In the genomic region with DNA sequence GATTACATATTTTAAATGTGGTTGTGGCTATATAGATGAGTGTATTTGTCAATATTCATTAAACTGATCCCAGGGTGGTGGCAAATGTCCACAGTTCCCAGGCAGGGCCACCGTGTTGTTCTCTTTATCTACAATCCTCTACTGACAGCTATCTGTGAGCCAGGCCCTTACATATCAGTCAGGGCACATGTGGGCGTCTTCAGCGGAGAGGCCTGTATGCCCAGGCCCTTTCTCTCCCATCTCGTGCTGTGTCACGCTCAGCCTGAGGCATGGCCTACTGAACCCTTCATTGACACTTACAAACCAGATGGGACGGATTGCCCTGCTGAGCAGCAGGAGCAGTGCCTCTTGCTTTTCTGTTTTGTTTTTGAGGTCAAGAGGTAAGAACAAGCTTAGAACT, we compare ENCODE assay signal across 23 mouse cellular contexts. TPM values are rescaled to one million over a fixed set of nuclear protein-coding genes. Genes with fewer than 3 reads are reported as not detected.
DNase-seq lines count a peak whose midpoint lies in the region; ATAC-seq and TF ChIP-seq lines count a peak whose summit lies in the region.
"Had no signal": no experiment of that assay in that cellular context is flagged by ENCODE, and none has a peak within 500 bp of the region (broad histone marks: within the 10 kb centered on the region; RNA-seq: fewer than 3 reads in every experiment).

No protein-coding gene starts in this region.

- TF ChIP-seq CTCF in stomach, postnatal 0 days (IDR thresholded peaks at IDR 0.05; ENCODE audit: low read depth) = no peak
- TF ChIP-seq CTCF in liver, embryonic 14.5 days (IDR thresholded peaks at IDR 0.05; ENCODE audit: low read depth) = no peak

- no peak overlapping the region for H3K27ac ChIP-seq in stomach, embryonic 14.5 days (ENCODE audit: low read length)
- no peak overlapping the region for H3K27ac ChIP-seq in stomach, postnatal 0 days (replicated peaks)
- peak overlapping the region; percentile 94 for H3K27ac ChIP-seq in liver, embryonic 14.5 days
- H3K27ac ChIP-seq in stomach, embryonic 15.5 days = no peak overlapping the region
- H3K27ac ChIP-seq in forebrain, embryonic 16.5 days (ENCODE audit: low read length) = no peak overlapping the region
- no peak overlapping the region for H3K27ac ChIP-seq in forebrain, embryonic 11.5 days (ENCODE audit: low read depth, low read length)
- H3K27ac ChIP-seq: hindbrain, embryonic 15.5 days; kidney, postnatal 0 days; limb, embryonic 12.5 days had no signal

- H3K27me3 ChIP-seq in stomach, embryonic 14.5 days (ENCODE audit: control insufficient read depth, insufficient read depth, low read length) = no peaks in the 10 kb centered on the region
- H3K27me3 ChIP-seq in stomach, postnatal 0 days (ENCODE audit: control insufficient read depth, insufficient read depth, low read length) = no peaks in the 10 kb centered on the region
- H3K27me3 ChIP-seq in liver, embryonic 14.5 days (ENCODE audit: control insufficient read depth, insufficient read depth, low read length) = no peaks in the 10 kb centered on the region
- no peaks in the 10 kb centered on the region for H3K27me3 ChIP-seq in stomach, embryonic 15.5 days (replicated peaks)
- H3K27me3 ChIP-seq in forebrain, embryonic 16.5 days (replicated peaks; ENCODE audit: control insufficient read depth, insufficient read depth, low read length) = no peaks in the 10 kb centered on the region
- H3K27me3 ChIP-seq in forebrain, embryonic 11.5 days (ENCODE audit: control insufficient read depth, insufficient read depth, low read length) = no peaks in the 10 kb centered on the region
- H3K27me3 ChIP-seq: hindbrain, embryonic 15.5 days; limb, embryonic 12.5 days had no signal

- H3K4me1 ChIP-seq in stomach, embryonic 14.5 days (ENCODE audit: control insufficient read depth, insufficient read depth, low read length) = no peaks in the 10 kb centered on the region
- no peaks in the 10 kb centered on the region for H3K4me1 ChIP-seq in stomach, postnatal 0 days (replicated peaks; ENCODE audit: control insufficient read depth, insufficient read depth)
- peaks cover 44 to 57% of the 10 kb centered on the region in 2 experiments for H3K4me1 ChIP-seq in liver, embryonic 14.5 days (replicated peaks; ENCODE audit: control insufficient read depth in 2 of 2, insufficient read depth in 2 of 2, low read length in 1 of 2)
- H3K4me1 ChIP-seq in stomach, embryonic 15.5 days = no peaks in the 10 kb centered on the region
- no peaks in the 10 kb centered on the region for H3K4me1 ChIP-seq in forebrain, embryonic 16.5 days (replicated peaks; ENCODE audit: control insufficient read depth, insufficient read depth, low read length)
- H3K4me1 ChIP-seq in forebrain, embryonic 11.5 days (replicated peaks; ENCODE audit: control insufficient read depth, insufficient read depth, low read length) = no peaks in the 10 kb centered on the region
- H3K4me1 ChIP-seq: hindbrain, embryonic 15.5 days; limb, embryonic 12.5 days had no signal

- no peaks in the 10 kb centered on the region for H3K9me3 ChIP-seq in stomach, embryonic 14.5 days (ENCODE audit: control insufficient read depth, low read depth, low read length)
- H3K9me3 ChIP-seq in stomach, postnatal 0 days (ENCODE audit: control insufficient read depth, low read length) = no peaks in the 10 kb centered on the region
- H3K9me3 ChIP-seq in liver, embryonic 14.5 days (ENCODE audit: control insufficient read depth, low read length) = no peaks in the 10 kb centered on the region
- H3K9me3 ChIP-seq in stomach, embryonic 15.5 days = no peaks in the 10 kb centered on the region
- H3K9me3 ChIP-seq in forebrain, embryonic 16.5 days (ENCODE audit: control insufficient read depth, low read length) = no peaks in the 10 kb centered on the region
- H3K9me3 ChIP-seq in forebrain, embryonic 11.5 days (ENCODE audit: control insufficient read depth, low read length) = no peaks in the 10 kb centered on the region
- H3K9me3 ChIP-seq: hindbrain, embryonic 15.5 days; limb, embryonic 12.5 days had no signal

- no peak overlapping the region for H3K9ac ChIP-seq in stomach, embryonic 14.5 days (replicated peaks; ENCODE audit: low read depth, low read length)
- H3K9ac ChIP-seq in stomach, postnatal 0 days (ENCODE audit: low read length) = no peak overlapping the region
- H3K9ac ChIP-seq in liver, embryonic 14.5 days (replicated peaks) = peak overlapping the region; percentile 55; the same call in 1 of the 2 replicates
- no peak overlapping the region for H3K9ac ChIP-seq in stomach, embryonic 15.5 days
- H3K9ac ChIP-seq in forebrain, embryonic 16.5 days (replicated peaks; ENCODE audit: low read depth, low read length) = no peak overlapping the region
- H3K9ac ChIP-seq in forebrain, embryonic 11.5 days (ENCODE audit: low read length) = no peak overlapping the region
- H3K9ac ChIP-seq: hindbrain, embryonic 15.5 days; limb, embryonic 12.5 days; lung, embryonic 14.5 days had no signal

- no peak overlapping the region for H3K4me2 ChIP-seq in stomach, embryonic 14.5 days (replicated peaks; ENCODE audit: low read depth, low read length)
- H3K4me2 ChIP-seq in stomach, postnatal 0 days (replicated peaks; ENCODE audit: low read depth) = no peak overlapping the region
- H3K4me2 ChIP-seq in liver, embryonic 14.5 days (ENCODE audit: low read depth) = peak overlapping the region; percentile 56
- no peak overlapping the region for H3K4me2 ChIP-seq in stomach, embryonic 15.5 days
- H3K4me2 ChIP-seq in forebrain, embryonic 16.5 days (ENCODE audit: low read length) = no peak overlapping the region
- no peak overlapping the region for H3K4me2 ChIP-seq in forebrain, embryonic 11.5 days (ENCODE audit: low read depth, low read length, severe bottlenecking)
- H3K4me2 ChIP-seq: hindbrain, embryonic 15.5 days; limb, embryonic 12.5 days; lung, embryonic 14.5 days; midbrain, embryonic 11.5 days had no signal

- no peaks in the 10 kb centered on the region for H3K36me3 ChIP-seq in stomach, embryonic 14.5 days (ENCODE audit: control insufficient read depth, insufficient read depth, low read length)
- H3K36me3 ChIP-seq in stomach, postnatal 0 days (ENCODE audit: control insufficient read depth, insufficient read depth, low read length) = no peaks in the 10 kb centered on the region
- H3K36me3 ChIP-seq in liver, embryonic 14.5 days (replicated peaks; ENCODE audit: control insufficient read depth, insufficient read depth, low read depth) = no peaks in the 10 kb centered on the region
- no peaks in the 10 kb centered on the region for H3K36me3 ChIP-seq in stomach, embryonic 15.5 days
- H3K36me3 ChIP-seq in forebrain, embryonic 16.5 days (ENCODE audit: control insufficient read depth, insufficient read depth) = no peaks in the 10 kb centered on the region
- H3K36me3 ChIP-seq in forebrain, embryonic 11.5 days (ENCODE audit: control insufficient read depth, insufficient read depth, low read length) = no peaks in the 10 kb centered on the region
- H3K36me3 ChIP-seq: hindbrain, embryonic 15.5 days; limb, embryonic 12.5 days had no signal

- ATAC-seq in stomach, embryonic 14.5 days (ENCODE audit: insufficient number of reproducible peaks, insufficient read depth, low FRiP score, low read depth) = peak; percentile 46; the same call in 1 of the 2 replicates
- ATAC-seq in stomach, postnatal 0 days (ENCODE audit: low FRiP score, low TSS enrichment) = no peak
- peak; percentile 97 for ATAC-seq in liver, embryonic 14.5 days (ENCODE audit: insufficient read depth)
- ATAC-seq in stomach, embryonic 15.5 days (ENCODE audit: insufficient read depth, low FRiP score, low read depth) = peak; percentile 94
- ATAC-seq in forebrain, embryonic 16.5 days = no peak
- ATAC-seq in forebrain, embryonic 11.5 days (replicated peaks; ENCODE audit: low FRiP score) = no peak
- ATAC-seq: forebrain, embryonic 14.5 days; Patski had no signal

- no peak for TF ChIP-seq EP300 in stomach, postnatal 0 days (optimal IDR thresholded peaks at IDR 0.05)
- peak; percentile 84 for TF ChIP-seq EP300 in liver, embryonic 14.5 days (IDR thresholded peaks at IDR 0.05; ENCODE audit: low read depth)

- H3K4me3 ChIP-seq in stomach, embryonic 14.5 days (ENCODE audit: low read depth, low read length) = no peak overlapping the region
- no peak overlapping the region for H3K4me3 ChIP-seq in stomach, postnatal 0 days (ENCODE audit: low read depth, low read length)
- no peak overlapping the region for H3K4me3 ChIP-seq in liver, embryonic 14.5 days (ENCODE audit: insufficient read depth in 1 of 2, low read depth in 2 of 2, low read length in 2 of 2)
- no peak overlapping the region for H3K4me3 ChIP-seq in stomach, embryonic 15.5 days (replicated peaks)
- H3K4me3 ChIP-seq in forebrain, embryonic 16.5 days (replicated peaks; ENCODE audit: low read length) = no peak overlapping the region
- H3K4me3 ChIP-seq in forebrain, embryonic 11.5 days (ENCODE audit: low read depth, low read length) = no peak overlapping the region
- H3K4me3 ChIP-seq: hindbrain, embryonic 15.5 days; limb, embryonic 12.5 days had no signal

- 78% methylated on average over 6 of the region's 6 CpGs for WGBS in stomach, embryonic 14.5 days
- WGBS in stomach, postnatal 0 days = 75% methylated on average over 6 of the region's 6 CpGs
- WGBS in liver, embryonic 14.5 days (ENCODE audit: insufficient replicate concordance) = 27% methylated on average over 6 of the region's 6 CpGs
- 73% methylated on average over 6 of the region's 6 CpGs for WGBS in stomach, embryonic 15.5 days
- WGBS in forebrain, embryonic 16.5 days = 88% methylated on average over 6 of the region's 6 CpGs
- 69% methylated on average over 6 of the region's 6 CpGs for WGBS in forebrain, embryonic 11.5 days

- peak; percentile 10 for DNase-seq in embryo, embryonic 9.5 days (ENCODE audit: extremely low spot score)
- DNase-seq in embryo, embryonic 10 days (ENCODE audit: low spot score) = no peak
- DNase-seq in stomach, postnatal 0 days (ENCODE audit: low spot score) = no peak
- peak; percentile 74 to 76 (median 76) for DNase-seq in liver, embryonic 14.5 days (ENCODE audit: low read depth in 3 of 3, low spot score in 3 of 3)
- no peak for DNase-seq in forebrain, embryonic 11.5 days (ENCODE audit: low spot score)
- DNase-seq: adrenal gland, adult 8-10 months; cerebellum, adult 11-12 months; cerebellum, postnatal 25 days; gastrocnemius, postnatal 25 days; kidney, adult 11 months; lung, embryonic 14.5 days; lung, postnatal 36 days had no signal

RNA-seq across cellular contexts. Expression of a gene that starts 10.7 kb away (rescaled TPM):
- 12.7 and 16.6 TPM in 2 replicates for polyA plus RNA-seq in stomach, embryonic 14.5 days (2014; fragmentation: Nextera tagmentation; extraction: Ambion mirVana)
- polyA plus RNA-seq in stomach, postnatal 0 days (2015; fragmentation: Nextera tagmentation; extraction: Ambion mirVana) = 5.9 and 6.9 TPM in 2 replicates
- polyA plus RNA-seq in liver, embryonic 14.5 days (2012; rRNA removed) = 2.7 and 4.7 TPM in 2 replicates
- 3.3 TPM in 2 replicates for polyA plus RNA-seq in liver, embryonic 14.5 days (2014; fragmentation: Nextera tagmentation; extraction: Ambion mirVana)
- polyA plus RNA-seq in stomach, embryonic 15.5 days (2015; fragmentation: Nextera tagmentation; extraction: Ambion mirVana) = 10.9 and 11.0 TPM in 2 replicates
- 19.8 and 21.0 TPM in 2 replicates for polyA plus RNA-seq in forebrain, embryonic 16.5 days (2015; fragmentation: Nextera tagmentation; extraction: Ambion mirVana)
- 23.3 and 23.8 TPM in 2 replicates for polyA plus RNA-seq in forebrain, embryonic 11.5 days (2014; fragmentation: Nextera tagmentation; extraction: Ambion mirVana)

RNA-seq across cellular contexts. Expression of a gene that starts 27.6 kb away (rescaled TPM):
- not detected in 2 replicates for polyA plus RNA-seq in stomach, embryonic 14.5 days (2014; fragmentation: Nextera tagmentation; extraction: Ambion mirVana)
- polyA plus RNA-seq in stomach, postnatal 0 days (2015; fragmentation: Nextera tagmentation; extraction: Ambion mirVana) = 79.7 and 84.9 TPM in 2 replicates
- 1.4 and 2.1 TPM in 2 replicates for polyA plus RNA-seq in liver, embryonic 14.5 days (2012; rRNA removed)
- 1.7 and 1.8 TPM in 2 replicates for polyA plus RNA-seq in liver, embryonic 14.5 days (2014; fragmentation: Nextera tagmentation; extraction: Ambion mirVana)
- polyA plus RNA-seq in stomach, embryonic 15.5 days (2015; fragmentation: Nextera tagmentation; extraction: Ambion mirVana) = 0.66 and 0.92 TPM in 2 replicates
- not detected in 2 replicates for polyA plus RNA-seq in forebrain, embryonic 16.5 days (2015; fragmentation: Nextera tagmentation; extraction: Ambion mirVana)
- polyA plus RNA-seq in forebrain, embryonic 11.5 days (2014; fragmentation: Nextera tagmentation; extraction: Ambion mirVana) = not detected in 2 replicates
- polyA plus RNA-seq: forebrain, embryonic 14.5 days; heart, embryonic 16.5 days; hindbrain, embryonic 15.5 days; kidney, postnatal 0 days; limb, embryonic 12.5 days; lung, embryonic 14.5 days; midbrain, embryonic 11.5 days; Patski; urinary bladder, adult 2 months had no signal

RNA-seq across cellular contexts. Expression of a gene that starts 43.0 kb away (rescaled TPM):
- polyA plus RNA-seq in stomach, embryonic 14.5 days (2014; fragmentation: Nextera tagmentation; extraction: Ambion mirVana) = 3.6 and 6.4 TPM in 2 replicates
- polyA plus RNA-seq in stomach, postnatal 0 days (2015; fragmentation: Nextera tagmentation; extraction: Ambion mirVana) = 4.1 and 5.3 TPM in 2 replicates
- 0.10 and 0.30 TPM in 2 replicates for polyA plus RNA-seq in liver, embryonic 14.5 days (2012; rRNA removed)
- polyA plus RNA-seq in liver, embryonic 14.5 days (2014; fragmentation: Nextera tagmentation; extraction: Ambion mirVana) = 0.61 TPM in 1 of 2 replicates, not detected in the other
- polyA plus RNA-seq in stomach, embryonic 15.5 days (2015; fragmentation: Nextera tagmentation; extraction: Ambion mirVana) = 3.6 and 5.3 TPM in 2 replicates
- polyA plus RNA-seq in forebrain, embryonic 16.5 days (2015; fragmentation: Nextera tagmentation; extraction: Ambion mirVana) = 191 and 212 TPM in 2 replicates
- polyA plus RNA-seq in forebrain, embryonic 11.5 days (2014; fragmentation: Nextera tagmentation; extraction: Ambion mirVana) = 43.6 and 52.3 TPM in 2 replicates
- polyA plus RNA-seq: Patski had no signal

Comparison
In these comparisons a context has a peak if more than half of its experiments do, and no peak if none do; other contexts are left out.
1. DNase-seq: peak in embryo, embryonic 9.5 days (single experiment) and liver, embryonic 14.5 days (3 of 3); none in embryo, embryonic 10 days (single experiment), stomach, postnatal 0 days (single experiment) and forebrain, embryonic 11.5 days (single experiment).
2. ATAC-seq: peak in stomach, embryonic 14.5 days (single experiment), liver, embryonic 14.5 days (single experiment) and stomach, embryonic 15.5 days (single experiment); none in stomach, postnatal 0 days (single experiment), forebrain, embryonic 16.5 days (single experiment) and forebrain, embryonic 11.5 days (single experiment).
3. RNA of a gene that starts 27.6 kb away (polyA plus RNA-seq): 79.7 to 84.9 TPM in stomach, postnatal 0 days; 1.4 to 2.1 TPM in liver, embryonic 14.5 days, 0.66 to 0.92 TPM in stomach, embryonic 15.5 days, not detected in stomach, embryonic 14.5 days, not detected in forebrain, embryonic 16.5 days and not detected in forebrain, embryonic 11.5 days; every median in the first group is over 10 times any median in the second.